Mouse (Mus musculus) forebrain, embryonic 10.5 days (tissue): ENCODE measurements around the gene Gli1. TPM values are rescaled to one million over a fixed set of nuclear protein-coding genes. Genes with fewer than 3 reads are reported as not detected.

Source experiments
- DNase-seq: peaks from one replicate; pipeline ENCODE4 v3.0.0-alpha.2; 2017; ENCODE audit warnings: low spot score; ENCODE audit errors: extremely low spot score
- H3K27ac ChIP-seq: fragments of 300-500 bp; sonication (generic); 2 replicates; pipeline ENCODE4 v1.5.1; 2016; ENCODE audit warnings: mild to moderate bottlenecking
- H3K27me3 ChIP-seq: fragments of 300-500 bp; sonication (generic); 2 replicates; pipeline ENCODE4 v1.6.1; 2016; ENCODE audit warnings: mild to moderate bottlenecking; ENCODE audit not compliant: poor library complexity, severe bottlenecking
- H3K36me3 ChIP-seq: fragments of 300-500 bp; sonication (generic); replicated peaks from 2 replicates; pipeline ENCODE4 v1.6.1; 2016; ENCODE audit warnings: mild to moderate bottlenecking, moderate library complexity
- H3K4me1 ChIP-seq: fragments of 300-500 bp; sonication (generic); 2 replicates; pipeline ENCODE4 v1.6.1; 2016
- H3K4me3 ChIP-seq: fragments of 300-500 bp; sonication (generic); 2 replicates; pipeline ENCODE4 v1.5.1; 2016; ENCODE audit warnings: mild to moderate bottlenecking, moderate library complexity
- H3K9me3 ChIP-seq: fragments of 300-500 bp; sonication (generic); 2 replicates; pipeline ENCODE4 v1.6.1; 2016; ENCODE audit warnings: mild to moderate bottlenecking, moderate library complexity
- WGBS: fragments of 180-500 bp; shearing (Covaris S2); methylation state at CpG from one replicate; pipeline ENCODE4 v1.1.7; 2016; 5-methylcytosine and 5-hydroxymethylcytosine counted together
- polyA plus RNA-seq: library from polyadenylated mRNA; unstranded; fragments of >200 nt; fragmentation: Nextera tagmentation; extraction: Ambion mirVana; gene quantifications from 2 replicates; pipeline ENCODE4 v1.2.1, GENCODE M21; 2016

Gli1 gene
- polyA plus RNA-seq, 1 experiment from 2014 or later: 7.0 TPM

DNA sequence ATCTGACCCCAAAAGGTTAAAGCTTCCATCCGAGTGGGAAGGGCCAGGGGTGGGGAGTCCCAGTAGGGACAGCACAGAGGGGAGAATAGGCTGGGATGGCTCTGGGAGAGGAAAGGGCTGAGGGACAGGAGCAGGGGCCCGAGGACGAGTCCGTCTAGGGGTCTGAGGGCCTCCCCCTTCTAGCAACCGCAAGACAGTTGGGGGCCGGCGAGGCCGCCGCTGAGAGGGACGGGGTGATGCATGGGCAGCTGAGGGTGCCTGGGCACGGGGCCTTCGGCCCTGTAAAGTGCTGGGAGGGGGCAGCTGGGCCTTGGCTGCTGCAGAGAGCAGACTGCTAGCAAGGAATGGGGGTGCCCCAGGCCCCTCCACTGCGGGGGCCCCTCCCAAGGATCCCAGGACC is 56.1 kb downstream of the Gli1 start:
- Histone ChIP-seq H3K4me1 (peaks cover 56% of the 10 kb centered on the region), H3K36me3 (peaks cover 71% of the 10 kb centered on the region), H3K9me3 (no peaks in the 10 kb centered on the region), H3K4me3 (peak overlapping the region; percentile 79; the same call in 1 of the 2 replicates), H3K27me3 (no peaks in the 10 kb centered on the region), H3K27ac (peak overlapping the region; percentile 97)
- WGBS: 78% methylated on average over 13 of the region's 13 CpGs
- DNase-seq: no peak

DNA sequence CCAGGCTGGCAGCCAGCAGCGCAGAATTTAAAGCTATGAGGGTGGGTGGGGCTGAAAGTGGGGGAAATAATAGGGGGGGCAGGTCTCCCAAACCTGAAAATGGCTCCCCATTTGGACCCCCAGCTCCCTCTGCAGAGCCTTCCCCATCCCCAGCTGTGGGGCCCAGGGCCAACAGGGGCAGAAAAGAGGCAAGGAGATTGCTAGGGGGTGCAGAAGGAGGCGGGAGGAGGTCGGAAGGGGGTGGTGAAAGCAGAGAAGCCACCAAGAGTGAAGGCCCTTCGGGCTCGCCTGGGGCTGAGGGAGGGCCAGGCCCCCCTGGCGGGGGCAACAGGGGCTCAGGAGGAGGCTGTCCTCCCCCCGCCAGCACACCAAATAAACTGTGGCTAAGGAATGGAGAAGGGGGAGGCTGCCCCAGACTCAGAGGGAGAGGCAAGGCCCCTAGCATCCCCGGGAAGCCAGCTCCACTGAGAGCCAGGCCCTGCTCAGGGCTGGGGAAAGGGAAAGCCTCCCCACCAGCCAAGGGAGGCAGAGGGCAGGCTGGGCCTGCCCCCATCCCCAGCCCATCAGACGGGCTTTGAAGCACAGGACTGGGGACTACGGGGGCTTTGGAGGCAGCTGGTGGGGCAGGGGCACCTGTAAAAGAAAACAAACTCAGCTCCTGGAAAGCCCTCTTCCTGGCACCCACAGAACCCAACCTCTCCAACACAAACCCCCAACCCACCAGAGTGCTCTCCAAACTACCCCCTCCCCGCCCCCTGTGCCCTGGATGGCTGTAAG is 56.9 kb downstream of the Gli1 start:
- Histone ChIP-seq H3K4me3 (peak overlapping the region; percentile 79), H3K27me3 (no peaks in the 10 kb centered on the region), H3K9me3 (no peaks in the 10 kb centered on the region), H3K4me1 (peaks cover 50% of the 10 kb centered on the region), H3K27ac (peak overlapping the region; percentile 97), H3K36me3 (peaks cover 78% of the 10 kb centered on the region)
- WGBS: 79% methylated on average over 11 of the region's 11 CpGs
- DNase-seq: no peak

DNA sequence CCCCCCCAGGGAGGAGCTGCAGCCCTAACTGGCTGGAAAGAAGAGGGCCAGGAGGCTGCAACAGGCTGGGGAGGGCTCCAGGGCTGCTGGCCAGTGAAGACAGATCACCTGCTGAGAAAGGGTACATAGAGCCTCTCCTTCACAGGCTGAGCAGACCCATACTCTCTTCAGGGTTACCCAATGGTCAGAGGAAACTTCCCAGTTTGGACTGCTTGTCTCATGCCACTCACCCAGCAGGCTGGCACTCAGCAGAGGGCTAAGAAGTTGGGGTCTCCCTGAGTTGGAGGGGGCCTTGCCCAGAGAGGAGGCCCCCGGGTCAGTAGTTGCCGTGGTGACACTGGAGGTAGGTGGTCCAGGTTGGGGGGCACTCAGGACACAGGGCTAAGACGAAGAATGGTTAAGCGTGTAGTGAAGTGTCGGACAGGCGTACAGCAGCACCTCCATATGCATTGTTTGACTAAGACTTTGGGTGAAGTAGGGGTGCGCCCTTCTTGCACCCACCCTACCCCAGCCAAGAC is 57.6 kb downstream of the Gli1 start:
- Histone ChIP-seq H3K36me3 (peaks cover 86% of the 10 kb centered on the region), H3K4me1 (peaks cover 43% of the 10 kb centered on the region), H3K27ac (no peak overlapping the region), H3K27me3 (no peaks in the 10 kb centered on the region), H3K9me3 (no peaks in the 10 kb centered on the region), H3K4me3 (peak overlapping the region; percentile 7; the same call in 1 of the 2 replicates)
- 93% methylated on average over 7 of the region's 7 CpGs for WGBS
- DNase-seq: no peak

DNA sequence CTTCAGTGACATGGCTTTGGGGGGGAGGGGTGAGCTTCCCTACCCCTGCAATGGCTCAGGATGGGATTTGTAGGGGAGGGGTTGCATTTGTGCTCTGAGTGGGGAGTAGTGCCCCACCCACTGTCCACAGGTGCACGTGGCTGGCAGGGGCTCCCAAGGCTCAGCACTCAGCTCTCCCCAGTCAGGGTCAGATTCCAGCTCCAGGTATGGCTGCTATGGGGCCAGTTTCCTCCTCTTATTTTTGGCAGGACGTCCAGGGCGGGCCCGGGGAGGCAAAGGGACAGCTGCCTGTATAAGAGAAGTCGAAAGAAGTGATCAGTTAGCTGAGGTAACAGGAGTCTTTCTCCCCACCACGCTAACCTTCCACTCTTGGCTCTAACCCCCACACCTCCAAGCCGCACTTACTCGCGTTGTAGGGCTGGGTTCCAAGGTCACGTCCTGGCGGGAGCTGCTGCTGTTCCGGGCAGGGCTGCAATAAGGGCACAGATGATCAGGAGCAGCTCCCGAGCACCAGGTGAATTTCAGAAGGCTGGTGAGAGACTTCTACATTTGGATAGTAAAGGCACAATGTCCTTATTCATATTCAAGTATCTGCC is 59.1 kb downstream of the Gli1 start:
- H3K4me3 ChIP-seq: no peak overlapping the region
- no peaks in the 10 kb centered on the region for H3K9me3 ChIP-seq
- 0 out of 2 replicates have a peak overlapping the region, but pooled peaks have one; percentile 44 for H3K27ac ChIP-seq
- DNase-seq: no peak
- H3K27me3 ChIP-seq: no peaks in the 10 kb centered on the region
- WGBS: 88% methylated on average over 13 of the region's 13 CpGs
- H3K4me1 ChIP-seq: peaks cover 34% of the 10 kb centered on the region
- H3K36me3 ChIP-seq: peaks cover 100% of the 10 kb centered on the region

DNA sequence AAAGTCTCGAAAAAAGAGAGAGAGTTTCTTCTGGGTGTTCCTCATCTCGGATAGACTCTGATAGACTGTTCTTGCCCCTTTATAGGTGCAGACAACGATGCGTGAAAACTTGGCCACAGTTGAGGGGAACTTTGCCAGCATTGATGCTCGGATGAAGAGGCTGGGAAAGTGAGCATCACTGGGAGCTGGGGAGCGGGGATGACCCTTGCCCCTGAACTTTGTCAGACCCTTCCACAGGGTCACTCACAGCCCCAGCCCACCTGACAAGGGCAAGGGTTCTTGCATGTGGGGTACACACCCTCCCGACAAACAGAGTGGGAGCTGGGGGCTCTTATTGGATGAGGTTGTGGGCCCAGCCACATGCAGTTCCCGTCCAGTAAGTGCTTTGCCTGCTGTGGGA is 60.5 kb downstream of the Gli1 start:
- 91% methylated on average over 8 of the region's 8 CpGs for WGBS
- H3K36me3 ChIP-seq: peaks cover 100% of the 10 kb centered on the region

More for the DNA sequence above, 60.5 kb downstream of the Gli1 start:
- DNase-seq: no peak
- H3K9me3 ChIP-seq: no peaks in the 10 kb centered on the region
- no peak overlapping the region for H3K4me3 ChIP-seq
- H3K27me3 ChIP-seq: no peaks in the 10 kb centered on the region
- H3K4me1 ChIP-seq: peaks cover 20% of the 10 kb centered on the region
- no peak overlapping the region for H3K27ac ChIP-seq

Other genes starting within 250 kb of the Gli1 start
- 54.2 and 57.6 TPM in 2 replicates for gene Os9, start 220.8 kb downstream of the Gli1 start, polyA plus RNA-seq
- 4.0 and 5.0 TPM in 2 replicates for gene B4galnt1, start 176.7 kb downstream of the Gli1 start, polyA plus RNA-seq
- 1.9 and 2.0 TPM in 2 replicates for gene Slc26a10, start 161.3 kb downstream of the Gli1 start, polyA plus RNA-seq
- gene Arhgef25, start 151.9 kb downstream of the Gli1 start, polyA plus RNA-seq: 23.7 and 25.7 TPM in 2 replicates
- gene Dtx3, start 146.2 kb downstream of the Gli1 start, polyA plus RNA-seq: 106 and 108 TPM in 2 replicates
- 21.3 and 21.4 TPM in 2 replicates for gene Pip4k2c, start 130.4 kb downstream of the Gli1 start, polyA plus RNA-seq
- 6.6 and 7.9 TPM in 2 replicates for gene Kif5a, start 78.6 kb downstream of the Gli1 start, polyA plus RNA-seq
- 192 and 206 TPM in 2 replicates for gene Dctn2, start 75.6 kb downstream of the Gli1 start, polyA plus RNA-seq
- 9.1 and 11.4 TPM in 2 replicates for gene Mbd6, start 53.0 kb downstream of the Gli1 start, polyA plus RNA-seq
- 191 and 202 TPM in 2 replicates for gene Mars, start 30.2 kb downstream of the Gli1 start, polyA plus RNA-seq
- gene Arhgap9, start 20.0 kb downstream of the Gli1 start, polyA plus RNA-seq: 1.5 and 1.7 TPM in 2 replicates
- 0.04 TPM in 1 of 2 replicates, not detected in the other for gene Inhbe, start 12.4 kb upstream of the Gli1 start, polyA plus RNA-seq
- not detected in 2 replicates for gene Inhbc, start 28.5 kb upstream of the Gli1 start, polyA plus RNA-seq
- gene R3hdm2, start 38.4 kb upstream of the Gli1 start, polyA plus RNA-seq: 27.2 and 27.8 TPM in 2 replicates
- gene Stac3, start 159.7 kb upstream of the Gli1 start, polyA plus RNA-seq: 0.30 and 0.41 TPM in 2 replicates
- 2.6 and 2.9 TPM in 2 replicates for gene Ndufa4l2, start 173.0 kb upstream of the Gli1 start, polyA plus RNA-seq
- gene Shmt2, start 180.5 kb upstream of the Gli1 start, polyA plus RNA-seq: 124 and 129 TPM in 2 replicates
- gene Nxph4, start 192.6 kb upstream of the Gli1 start, polyA plus RNA-seq: 3.0 and 9.5 TPM in 2 replicates